Mouse (Mus musculus): ENCODE data around the gene Sypl2. TPM values are rescaled to one million over a fixed set of nuclear protein-coding genes. Genes with fewer than 3 reads are reported as not detected.

Sypl2 gene
- total RNA-seq, 2 experiments from 2014 or later = 213 to 250 TPM

DNA sequence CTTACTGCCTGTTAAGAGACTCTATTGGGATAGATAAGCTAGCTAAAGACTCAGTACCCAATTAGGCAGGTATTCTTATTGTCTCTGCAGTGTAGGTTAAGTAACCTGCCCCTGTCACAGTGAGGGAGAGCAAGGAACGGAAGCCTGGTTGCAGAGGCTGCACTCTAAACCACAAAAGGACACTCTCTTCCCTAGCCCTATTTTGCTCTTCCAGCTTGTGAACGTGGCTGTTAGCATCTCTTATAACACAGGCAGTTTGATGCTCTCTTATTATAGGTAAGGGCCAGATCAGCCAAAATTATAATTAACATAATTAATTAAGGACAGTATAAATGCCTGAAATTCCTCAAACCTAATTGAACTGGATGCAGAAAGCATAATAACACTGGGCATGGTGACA is 45.9 kb downstream of the Sypl2 start:
- DNase-seq (ENCODE audit: low spot score) = no peak

DNA sequence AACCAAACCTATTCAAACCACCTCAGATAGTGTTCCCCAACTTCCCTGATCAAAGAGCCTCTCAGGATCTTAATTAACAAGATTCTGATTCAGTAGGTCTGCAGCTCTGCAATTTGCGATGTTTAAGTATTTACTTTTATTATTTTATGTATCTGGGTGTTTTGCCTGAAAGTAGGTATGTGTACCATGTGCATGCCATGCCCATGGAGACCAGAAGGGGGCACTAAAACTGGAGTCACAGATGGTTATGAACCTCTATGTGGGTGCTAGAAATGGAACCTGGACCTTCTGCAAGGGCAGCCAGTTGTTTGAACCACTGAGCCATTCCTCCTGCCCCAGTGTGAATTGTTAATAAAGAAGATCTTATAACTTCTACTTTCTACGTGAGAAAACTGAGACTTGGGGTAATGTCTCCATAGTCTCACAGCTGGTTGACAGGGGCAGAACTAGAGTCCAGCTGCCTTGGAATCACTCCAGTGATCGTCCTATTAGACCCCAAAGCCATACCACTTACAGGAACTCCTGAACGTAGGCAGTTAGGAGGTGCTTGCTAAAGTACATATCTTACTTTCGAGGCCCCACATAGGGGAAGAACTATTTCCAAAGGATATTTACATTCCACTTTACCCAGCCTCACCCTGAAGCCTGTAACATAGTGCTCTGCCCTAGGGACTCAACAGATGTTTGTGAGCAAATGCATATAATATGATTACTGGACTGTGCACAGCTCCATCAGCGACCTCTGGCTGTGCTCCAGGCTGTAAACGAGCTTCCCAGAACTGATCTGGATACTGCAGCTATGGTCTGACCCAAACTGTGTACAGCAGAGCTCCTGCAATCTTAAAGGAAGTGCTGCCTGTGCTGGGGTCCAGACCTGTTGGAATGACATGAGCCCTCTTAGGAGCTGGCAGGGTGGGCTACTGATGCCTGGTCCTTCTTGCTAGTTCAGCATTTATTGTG is 47.4 kb downstream of the Sypl2 start:
- DNase-seq (ENCODE audit: low spot score) = no peak

DNA sequence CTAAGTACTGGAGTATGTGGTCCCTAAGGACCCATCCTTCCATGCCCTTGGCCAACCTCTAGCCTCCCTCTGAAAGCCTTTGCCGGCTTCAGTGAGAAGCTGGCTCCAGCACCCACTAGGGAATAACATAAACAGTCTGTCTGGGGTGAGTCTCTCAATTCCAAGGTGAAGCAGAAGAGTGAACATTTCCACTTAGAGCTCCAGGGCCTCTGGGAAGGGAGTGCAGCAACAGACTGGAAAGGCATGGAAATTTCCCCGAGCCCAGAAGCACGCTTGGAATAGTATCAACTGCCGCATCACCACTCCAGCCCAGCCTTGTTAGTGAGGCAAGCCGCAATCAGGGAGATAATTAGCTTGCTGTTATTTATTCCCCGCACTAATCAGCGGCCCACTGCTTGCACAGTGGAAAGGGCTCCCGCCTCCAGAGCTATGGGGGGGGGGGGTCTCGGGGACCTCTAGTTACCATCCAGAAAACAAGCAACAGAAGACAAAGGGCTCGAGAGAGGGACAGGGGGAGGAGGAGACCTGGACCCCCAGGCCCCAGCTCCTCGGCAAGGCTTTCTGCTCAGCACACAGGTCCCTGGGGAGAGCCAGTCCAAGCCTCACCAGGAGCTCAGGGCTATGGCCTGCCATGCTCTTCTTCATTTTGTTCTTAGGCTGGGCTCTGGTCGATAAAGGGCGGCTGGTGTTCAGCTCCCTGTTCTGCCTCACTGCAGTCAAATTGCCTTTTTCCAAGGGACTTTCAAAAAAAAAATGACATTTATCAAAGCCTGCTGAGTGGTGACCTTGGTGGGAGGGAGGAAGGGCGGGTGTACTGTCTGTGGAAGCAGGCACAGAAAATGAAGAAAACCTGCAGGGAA is 51.5 kb downstream of the Sypl2 start:
- peak; percentile 56 for DNase-seq (ENCODE audit: low spot score)

DNA sequence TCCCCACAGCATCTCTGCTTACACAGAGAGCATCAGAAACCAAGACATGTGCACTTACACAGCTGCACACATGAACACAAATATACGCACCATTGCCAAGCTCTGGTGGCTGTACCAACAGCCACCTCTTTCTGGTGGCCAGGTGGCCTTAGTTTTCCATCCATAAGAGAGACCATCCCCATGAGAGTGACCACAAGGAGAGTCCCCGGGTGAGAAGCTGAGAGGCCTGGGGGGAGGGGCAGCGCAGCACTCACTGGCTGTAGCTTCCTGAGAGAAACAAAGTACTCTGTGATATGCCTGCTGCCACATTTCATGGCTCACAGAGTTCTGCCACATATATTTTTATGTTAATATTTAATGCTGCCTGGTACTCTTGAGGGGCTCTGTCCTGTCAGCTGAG is 57.2 kb downstream of the Sypl2 start:
- DNase-seq (ENCODE audit: low spot score) = no peak

DNA sequence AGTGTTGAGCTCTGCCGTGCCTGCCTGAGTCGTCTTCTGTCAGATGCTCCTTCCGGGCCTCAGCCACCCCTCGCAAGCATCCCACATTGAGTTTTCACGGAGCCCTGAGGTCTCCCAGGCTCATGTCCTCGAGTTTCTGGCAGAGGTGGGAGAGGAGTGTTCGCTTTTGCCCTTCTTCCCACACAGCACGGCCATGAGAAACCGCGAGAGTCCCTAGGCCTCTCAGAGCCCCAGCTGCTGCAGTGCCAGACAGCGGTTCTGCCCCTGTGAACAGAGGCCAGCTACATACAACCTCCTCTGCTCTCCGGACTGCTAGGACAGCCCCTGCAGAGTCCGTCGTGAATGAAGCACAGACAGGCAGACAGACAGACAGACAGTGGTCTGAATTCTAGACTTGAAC is 58.9 kb downstream of the Sypl2 start:
- DNase-seq (ENCODE audit: low spot score) = no peak

DNA sequence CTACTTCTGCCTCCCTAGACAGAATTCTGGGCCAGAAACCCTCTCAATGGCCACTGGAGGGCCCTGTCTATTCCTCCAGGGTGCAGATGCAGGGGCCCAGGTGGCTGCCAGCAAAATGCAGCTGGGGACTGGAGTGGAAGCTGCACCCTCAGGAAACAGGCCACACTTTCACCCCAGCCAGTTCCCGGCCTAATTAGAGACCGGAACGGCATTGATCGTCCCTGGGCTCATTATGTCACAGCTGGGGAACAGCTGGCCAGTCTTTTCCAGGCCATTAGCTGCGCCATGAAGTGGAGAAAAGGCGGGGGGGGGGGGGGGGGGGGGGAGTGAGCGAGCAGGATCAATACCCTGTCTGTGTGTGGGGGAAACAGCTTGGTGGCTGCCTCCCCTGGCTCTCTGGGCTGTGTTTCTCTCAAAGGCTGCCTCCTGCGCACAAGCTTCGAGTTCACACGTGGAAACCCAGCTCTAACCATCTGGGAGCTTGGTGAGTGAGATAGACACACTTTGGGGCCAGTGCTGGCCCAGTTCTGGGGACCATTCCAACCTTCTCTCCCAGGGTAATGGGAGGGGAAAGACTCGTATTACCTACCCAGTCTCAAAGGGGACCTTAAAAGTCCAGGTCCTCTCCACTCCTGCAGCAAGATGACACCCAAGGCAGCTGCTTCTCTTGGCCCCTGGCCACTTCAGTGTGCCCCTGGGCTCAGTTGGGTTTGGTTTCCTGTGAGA is 59.8 kb downstream of the Sypl2 start:
- DNase-seq (ENCODE audit: low spot score) = peak; percentile 85

DNA sequence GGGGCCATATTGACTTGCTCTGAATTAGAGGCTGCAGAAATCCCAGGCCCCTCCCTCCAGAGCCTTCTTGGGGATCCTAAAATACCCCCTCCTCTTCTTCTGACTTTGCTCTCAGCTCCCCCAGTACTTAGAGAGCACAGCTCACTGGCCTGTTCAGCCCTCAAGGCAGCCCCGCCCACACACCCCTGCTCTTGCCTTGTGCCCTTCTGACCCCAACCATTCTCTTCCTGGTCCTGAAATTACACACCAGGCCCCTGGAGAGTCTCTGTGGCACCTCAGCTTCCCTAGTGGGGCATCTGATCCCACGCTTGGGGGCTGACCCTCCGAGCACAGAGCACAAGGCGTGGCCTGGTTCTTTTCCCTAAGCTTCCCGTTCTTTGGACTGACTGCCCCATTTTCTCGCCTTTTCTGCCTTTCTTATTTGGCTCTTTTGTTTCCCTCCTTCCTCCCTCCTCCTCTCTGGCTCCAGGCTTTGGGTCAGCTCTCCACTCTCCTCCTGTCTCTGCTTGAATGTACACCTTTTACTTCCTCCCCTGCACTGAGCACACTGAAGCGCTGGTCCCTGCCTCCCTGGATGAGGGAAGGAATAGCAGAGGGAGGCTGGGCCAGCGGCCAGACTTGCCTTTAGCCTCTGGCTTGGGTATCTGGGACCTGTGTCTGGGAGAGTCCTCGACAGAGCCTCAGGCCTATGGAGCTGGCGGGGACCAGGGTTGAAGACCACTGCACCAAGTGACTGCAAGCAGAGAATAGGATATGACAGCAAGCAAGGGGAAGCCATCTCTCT is 60.7 kb downstream of the Sypl2 start:
- DNase-seq (ENCODE audit: low spot score) = peak; percentile 39

DNA sequence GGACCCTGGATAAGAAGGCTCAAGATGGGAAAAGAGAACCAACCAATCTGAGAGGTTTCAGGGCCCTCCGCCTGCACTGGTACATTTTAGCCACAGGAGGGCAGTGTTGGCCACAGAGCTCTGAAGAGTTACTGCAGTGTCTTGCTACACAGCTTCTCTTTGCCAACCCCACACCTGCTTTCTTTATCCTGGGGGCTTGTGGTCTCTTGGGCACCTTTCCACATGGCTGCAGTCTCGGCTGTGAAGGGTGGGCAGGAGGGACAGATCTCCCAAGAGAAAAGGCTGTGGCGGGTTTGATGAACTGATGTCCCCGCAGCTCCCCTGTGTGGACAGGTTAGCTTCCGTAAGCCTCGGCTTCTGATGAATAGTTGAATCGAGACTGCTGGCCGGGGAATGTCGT is 61.6 kb downstream of the Sypl2 start:
- DNase-seq (ENCODE audit: low spot score) = peak; percentile 90

DNA sequence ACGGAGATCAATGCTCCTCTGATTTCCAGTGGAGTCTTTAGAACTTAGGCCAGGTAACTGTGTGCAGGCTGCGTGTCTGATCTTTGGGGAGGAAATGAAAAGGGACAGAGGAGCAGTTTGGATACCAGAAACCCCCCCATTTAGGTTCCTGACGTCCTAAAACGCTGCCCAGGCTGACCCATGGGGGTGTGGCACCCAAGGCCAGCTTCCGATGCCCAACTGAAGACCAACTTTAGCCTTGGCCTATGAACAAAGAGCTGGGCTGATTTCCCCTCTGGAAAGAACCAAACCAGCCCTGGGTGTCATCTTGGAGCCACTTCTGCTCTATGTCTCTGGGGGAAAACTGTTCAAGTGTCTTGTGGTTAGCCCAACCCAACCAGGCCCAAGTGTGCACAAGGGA is 62.4 kb downstream of the Sypl2 start:
- no peak for DNase-seq (ENCODE audit: low spot score)

Other genes with a start within 250 kb of the Sypl2 start
- gene Gstm2, start 240.2 kb downstream of the Sypl2 start, total RNA-seq (2021) = 100 to 1,000 TPM in 1 of 2 experiments, 10 to 100 TPM in 1; 95.2 to 129 TPM
- gene Gstm1, start 208.7 kb downstream of the Sypl2 start, total RNA-seq (2021) = 100 to 1,000 TPM; 201 to 229 TPM
- 10 to 100 TPM; 11.8 to 15.8 TPM for gene Gstm4, start 181.8 kb downstream of the Sypl2 start, total RNA-seq (2021)
- 1 to 10 TPM; 3.6 TPM for gene Ampd2, start 140.0 kb downstream of the Sypl2 start, total RNA-seq (2021)
- gene Gnat2, start 133.9 kb downstream of the Sypl2 start, total RNA-seq (2021) = under 1 TPM; 0.45 to 0.94 TPM
- gene Gnai3, start 80.5 kb downstream of the Sypl2 start, total RNA-seq (2021) = 10 to 100 TPM; 10.2 to 14.7 TPM
- not detected for gene Gpr61, start 71.8 kb downstream of the Sypl2 start, total RNA-seq (2021)
- gene Amigo1, start 40.3 kb downstream of the Sypl2 start, total RNA-seq (2021) = 10 to 100 TPM; 23.9 to 26.3 TPM
- gene Cyb561d1, start 25.4 kb downstream of the Sypl2 start, total RNA-seq (2021) = 1 to 10 TPM; 3.0 to 3.2 TPM
- 1 to 10 TPM; 5.9 to 6.2 TPM for gene Atxn7l2, start 15.7 kb downstream of the Sypl2 start, total RNA-seq (2021)
- gene Psma5, start 30.3 kb upstream of the Sypl2 start, total RNA-seq (2021) = 10 to 100 TPM; 50.6 to 56.2 TPM
- gene Sort1, start 57.4 kb upstream of the Sypl2 start, total RNA-seq (2021) = 10 to 100 TPM; 41.8 to 46.3 TPM
- not detected for gene Mybphl, start 138.3 kb upstream of the Sypl2 start, total RNA-seq (2021)
- gene Psrc1, start 157.2 kb upstream of the Sypl2 start, total RNA-seq (2021) = not detected
- gene Celsr2, start 188.9 kb upstream of the Sypl2 start, total RNA-seq (2021) = 10 to 100 TPM; 10.0 to 11.6 TPM
- 100 to 1,000 TPM; 118 to 122 TPM for gene Sars, start 218.6 kb upstream of the Sypl2 start, total RNA-seq (2021)